Mouse (Mus musculus): ENCODE measurements around the gene Cacnb4.

- TF ChIP-seq POLR2A (IDR thresholded peaks at IDR 0.05; ENCODE audit: insufficient read depth, low read depth, low read length) (no peak), CTCF (IDR thresholded peaks at IDR 0.05; ENCODE audit: insufficient read depth, low read depth, low read length) (no peak)
These were observed 72.0 kb downstream of the Cacnb4 start for GRCm38 (mm10) chr2:52604651-52605020.

All from olfactory bulb, adult 2 months (tissue).